Mouse (Mus musculus) kidney, adult 8-10 months (tissue): ENCODE data around the gene Rapgef3.

Experiments
- DNase-seq, 2 experiments: peaks; one replicate each; pipeline ENCODE4 v3.0.0; 2022

Rapgef3 gene

DNA sequence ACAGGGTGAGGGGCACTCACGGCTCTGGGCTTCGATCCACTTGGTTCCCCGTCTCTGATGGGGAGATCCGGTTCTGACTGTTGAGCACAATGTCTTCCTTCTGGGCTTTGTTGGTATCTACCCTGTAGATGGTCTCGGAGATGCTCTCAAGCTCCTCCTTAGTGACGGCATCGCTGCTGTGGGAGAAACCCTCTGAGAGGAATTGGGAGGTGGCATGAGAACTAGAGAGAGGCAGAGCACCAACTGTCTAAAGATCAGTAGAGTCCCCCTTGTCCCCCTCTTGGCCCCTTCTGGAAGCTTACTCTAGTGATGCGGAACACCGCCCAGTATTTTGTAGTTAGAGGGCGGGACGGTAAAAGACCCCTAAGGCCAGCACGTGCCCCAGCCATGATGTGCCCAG, 48.3 kb downstream of the Rapgef3 start:
- DNase-seq, result no peak

DNA sequence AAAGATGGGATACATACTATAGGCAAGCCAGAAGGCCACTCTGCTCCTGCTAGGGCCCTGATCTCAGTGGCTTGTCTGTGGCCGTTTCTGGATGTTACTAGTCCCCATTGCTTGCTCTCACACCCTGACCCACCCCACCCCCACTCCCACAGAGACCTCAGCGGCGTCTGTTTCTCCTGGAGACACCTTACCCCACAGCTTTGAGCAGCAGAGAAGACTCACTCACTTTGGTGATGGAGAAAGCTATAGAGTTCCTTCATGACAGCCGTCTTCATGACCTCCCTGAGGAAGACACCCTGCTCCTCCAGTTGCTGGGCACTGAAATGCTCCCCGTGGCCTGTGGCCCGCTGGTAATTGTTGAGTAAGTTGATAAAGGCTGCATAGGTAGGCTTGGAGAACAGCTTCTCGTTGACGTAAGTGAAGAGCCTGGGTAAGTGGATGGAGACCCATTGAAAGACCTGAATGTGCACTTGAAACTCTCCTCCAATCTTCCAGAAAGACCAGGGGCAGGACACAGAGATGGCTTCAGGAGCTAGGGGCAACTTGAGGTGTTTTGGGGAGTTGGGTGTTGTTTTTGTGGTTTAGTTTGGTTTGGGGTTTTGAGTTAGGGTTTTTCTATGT, 49.1 kb downstream of the Rapgef3 start:
- DNase-seq, result no peak

GRCm38 (mm10) chr15:97717861-97718534, 49.8 kb downstream of the Rapgef3 start:
- peak; percentile 54 to 70 for DNase-seq

GRCm38 (mm10) chr15:97716782-97717181, 51.0 kb downstream of the Rapgef3 start:
- no peak for DNase-seq

DNA sequence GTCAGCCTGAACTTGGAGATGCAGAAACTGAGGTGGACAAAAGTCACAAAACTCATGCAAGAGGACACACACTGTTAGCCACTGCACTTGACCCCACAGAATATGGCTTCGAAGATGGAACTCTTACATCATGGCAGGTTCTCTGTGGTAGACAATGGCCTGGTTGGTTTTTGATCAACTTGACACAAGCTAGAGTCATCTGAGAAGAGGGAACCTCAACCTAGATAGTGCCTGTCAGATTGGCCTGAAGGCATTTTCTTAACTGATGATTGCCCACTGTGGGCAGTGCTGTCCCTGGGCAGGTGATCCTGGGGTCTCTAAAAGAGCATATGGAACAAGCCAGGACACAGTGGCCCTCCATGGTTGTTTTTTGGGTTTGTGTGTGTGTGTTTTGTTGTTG, 52.0 kb downstream of the Rapgef3 start:
- no peak for DNase-seq

- DNase-seq, result no peak
Observed at GRCm38 (mm10) chr15:97715083-97715482, 52.7 kb downstream of the Rapgef3 start.

- no peak for DNase-seq
Observed at GRCm38 (mm10) chr15:97712546-97712945, 55.2 kb downstream of the Rapgef3 start.

DNA sequence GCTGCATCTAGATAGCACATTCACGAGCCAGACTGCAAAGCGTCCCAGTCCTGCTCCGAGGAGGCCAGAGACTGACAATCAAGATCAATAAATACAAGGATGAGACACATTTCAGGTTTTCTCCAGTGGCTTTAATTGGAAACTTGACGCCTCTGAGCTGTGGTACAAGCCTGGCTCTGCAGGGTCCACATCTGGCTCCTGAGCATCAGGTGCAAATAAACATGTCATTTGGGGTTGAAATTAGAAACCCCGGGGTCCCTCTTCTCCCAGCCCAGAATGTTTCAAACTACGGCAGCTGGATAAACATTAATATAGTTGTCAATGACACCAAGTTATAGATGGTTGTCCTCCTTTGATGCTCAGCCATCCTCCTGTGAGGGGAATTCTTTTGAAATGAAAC, 56.9 kb downstream of the Rapgef3 start:
- no peak for DNase-seq

DNA sequence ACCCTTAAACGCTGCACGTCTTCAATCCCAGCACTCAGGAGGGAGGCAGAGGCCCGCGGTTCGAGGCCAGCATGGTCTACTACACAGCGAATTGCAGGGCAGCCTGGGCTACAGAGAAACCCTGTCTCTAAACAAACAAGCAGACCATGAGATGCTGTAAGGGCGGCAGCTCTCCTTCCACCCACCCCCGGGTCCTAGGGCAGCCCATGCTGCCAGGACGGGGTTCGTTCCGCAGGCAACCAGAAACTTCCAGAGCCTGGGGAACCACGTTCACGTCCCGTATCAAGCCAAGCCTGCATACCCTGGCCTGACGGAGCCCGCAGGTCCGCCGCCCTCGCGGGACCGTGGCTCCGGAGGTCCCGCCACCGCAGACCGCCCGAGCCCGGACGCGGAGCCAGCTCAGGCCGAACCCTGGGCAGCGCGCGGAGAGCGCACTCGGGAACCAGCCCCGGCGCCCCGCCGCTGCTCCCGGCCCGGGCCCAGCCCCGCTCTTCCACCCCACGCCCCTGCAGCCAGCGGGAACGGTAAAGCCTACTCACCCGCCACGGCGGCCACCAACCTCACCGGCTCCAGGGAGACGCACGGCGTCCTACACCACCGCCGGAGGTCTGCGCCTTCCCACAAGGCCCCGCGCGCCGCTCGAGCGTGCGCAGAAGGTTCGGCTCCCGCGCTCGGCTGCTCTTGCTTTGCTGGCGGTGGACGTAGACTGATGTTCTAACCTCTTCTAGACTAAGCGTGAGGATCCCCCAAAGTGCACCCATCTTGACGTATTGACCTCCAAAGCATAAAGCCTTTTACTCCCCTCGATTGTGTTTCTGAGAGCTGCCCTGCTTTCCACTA, 62.3 kb downstream of the Rapgef3 start, which contains the start of gene Rpap3:
Gene Rpap3 (minus strand): TSS at position 615 of the 840 bp plus-strand sequence.
- peak; percentile 83 to 87 for DNase-seq

DNA sequence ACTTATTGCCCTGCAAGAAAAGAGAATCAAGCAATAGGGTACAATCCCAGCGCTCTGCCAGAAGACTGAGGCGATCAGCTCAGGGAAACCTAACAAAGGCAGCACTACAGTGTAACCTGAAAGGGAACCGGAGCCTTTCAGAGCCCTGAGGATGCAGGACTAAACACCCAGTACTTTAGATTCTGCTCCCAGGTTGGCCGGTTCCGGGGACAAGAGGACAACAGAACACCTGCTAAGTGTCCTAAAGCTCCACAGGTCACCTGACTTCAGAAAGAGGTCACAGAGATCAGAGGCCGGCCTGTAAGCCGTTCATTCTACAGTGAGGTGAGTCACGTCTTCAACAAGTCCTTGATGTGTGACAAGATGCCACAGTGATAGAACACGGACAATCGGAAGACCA, 71.2 kb downstream of the Rapgef3 start:
- DNase-seq, result no peak
